Mouse (Mus musculus) ES-E14 (cell line): ENCODE measurements around the gene Mtcl1. TPM values are rescaled to one million over a fixed set of nuclear protein-coding genes. Genes with fewer than 3 reads are reported as not detected.

Experiments
- DNase-seq: peaks from one replicate; pipeline ENCODE4 v3.0.0-alpha.2; 2013; ENCODE audit warnings: low read depth, low spot score
- H3K27ac ChIP-seq: 2 replicates; pipeline ENCODE4 v1.5.1; 2012; ENCODE audit warnings: low read depth, mild to moderate bottlenecking, low read length, moderate library complexity, mixed read lengths; ENCODE audit not compliant: poor library complexity, insufficient read depth, severe bottlenecking
- H3K36me3 ChIP-seq: 2 replicates; pipeline ENCODE4 v1.6.1; 2012; ENCODE audit warnings: mild to moderate bottlenecking, low read length, moderate library complexity, mixed read lengths; ENCODE audit not compliant: control insufficient read depth, poor library complexity, insufficient read depth, severe bottlenecking
- H3K4me1 ChIP-seq, 2 experiments: fragments of 150-350 bp in 1 of 2; sonication (generic) in 1 of 2; 2 replicates each; pipeline ENCODE4 v1.6.1; 2012; ENCODE audit warnings: low read length in 2 of 2, mild to moderate bottlenecking in 1 of 2, mixed read lengths in 1 of 2; ENCODE audit not compliant: control insufficient read depth in 2 of 2, insufficient read depth in 2 of 2, poor library complexity in 1 of 2
- H3K4me3 ChIP-seq, 2 experiments: fragments of 150-350 bp in 1 of 2; sonication (generic) in 1 of 2; 2 replicates each; pipeline ENCODE4 v1.5.1; 2012; ENCODE audit warnings: low read length in 2 of 2, low read depth in 1 of 2, mild to moderate bottlenecking in 1 of 2, mixed read lengths in 1 of 2; ENCODE audit not compliant: insufficient read depth in 1 of 2, poor library complexity in 1 of 2, severe bottlenecking in 1 of 2
- H3K9ac ChIP-seq: 2 replicates; pipeline ENCODE4 v1.6.1; 2012; ENCODE audit warnings: low read depth, mild to moderate bottlenecking, low read length, mixed read lengths; ENCODE audit not compliant: poor library complexity, insufficient read depth, severe bottlenecking
- H3K9me3 ChIP-seq: fragments of 150-350 bp; sonication (generic); 2 replicates; pipeline ENCODE4 v1.6.1; 2012; ENCODE audit warnings: low read depth, mild to moderate bottlenecking, low read length; ENCODE audit not compliant: control insufficient read depth, insufficient read depth
- CHD2 ChIP-seq: IDR thresholded peaks from 2 replicates; pipeline ENCODE4 v1.6.1; 2014; ENCODE audit warnings: mild to moderate bottlenecking, low read depth, low read length, inconsistent platforms
- HCFC1 ChIP-seq: IDR thresholded peaks from 2 replicates; pipeline ENCODE4 v1.6.1; 2012; ENCODE audit warnings: low read length, inconsistent platforms, borderline replicate concordance; ENCODE audit not compliant: insufficient read depth
- MAFK ChIP-seq: IDR thresholded peaks from 2 replicates; pipeline ENCODE4 v1.6.1; 2014; ENCODE audit warnings: mild to moderate bottlenecking, low read depth, low read length, inconsistent platforms; ENCODE audit not compliant: insufficient read depth
- ZC3H11A ChIP-seq: IDR thresholded peaks from 2 replicates; pipeline ENCODE4 v1.6.1; 2012; ENCODE audit warnings: low read depth, mild to moderate bottlenecking, inconsistent platforms, low read length, borderline replicate concordance
- ZNF384 ChIP-seq: IDR thresholded peaks from 2 replicates; pipeline ENCODE4 v1.6.1; 2012; ENCODE audit warnings: low read depth, low read length, inconsistent platforms
- in situ Hi-C, 2 experiments: fragments of 600-800 bp; cut with MboI; formaldehyde crosslinking; loops; one replicate each; pipeline ENCODE4 v1.15.1; 2025; ENCODE audit warnings: low sequenced_read_pairs in 2 of 2, inconsistent platforms in 1 of 2; ENCODE audit not compliant: unreplicated experiment in 2 of 2
- total RNA-seq: library from RNA; depleted of rRNA; stranded (reverse); fragments of 300-350 nt; gene quantifications from 2 replicates; pipeline ENCODE4 v1.2.3, GENCODE M21; 2012; rRNA removed

The Mtcl1 gene
- 75.8 and 104 TPM in 2 replicates for total RNA-seq

GRCm38 (mm10) chr17:66449460-66450341 is at the start of gene Mtcl1:
TSS of gene Mtcl1 (minus strand) at chr17:66449750.
- TF ChIP-seq MAFK (no peak), ZNF384 (no peak), ZC3H11A (no peak), HCFC1 (no peak; the same call in 1 of the 2 replicates)
- Histone ChIP-seq H3K36me3 (no peaks in the 10 kb centered on the region; the same call in none of the 2 replicates), H3K4me3 (peak within 1 kb of the TSS; percentile 88 to 90), H3K4me1 (peaks cover 0 to 23% of the 10 kb centered on the region in 2 experiments; a peak in 3 of 4 replicates), H3K9ac (peak within 1 kb of the TSS; percentile 87), H3K9me3 (no peaks in the 10 kb centered on the region), H3K27ac (peak within 1 kb of the TSS; percentile 5; the same call in 1 of the 2 replicates)
- in situ Hi-C loops: loop anchor here in 1 of 2 experiments (5.0 kb wide), 1 partner anchor 38 kb away; no protein-coding TSS in a partner anchor
- DNase-seq: no peak

- Histone ChIP-seq H3K36me3 (peaks cover 26% of the 10 kb centered on the region), H3K9ac (no peak overlapping the region), H3K27ac (no peak overlapping the region), H3K9me3 (no peaks in the 10 kb centered on the region), H3K4me3 (no peak overlapping the region), H3K4me1 (peaks cover 0 to 2% of the 10 kb centered on the region in 2 experiments; a peak in 1 of 4 replicates)
- no peak for DNase-seq
- TF ChIP-seq ZNF384: no peak
- no peak for TF ChIP-seq CHD2
- no peak for TF ChIP-seq MAFK
- no peak for TF ChIP-seq HCFC1
- no peak for TF ChIP-seq ZC3H11A
- in situ Hi-C loops: loop anchor here in 1 of 2 experiments (10.0 kb wide), 1 partner anchor 344 kb away; no protein-coding TSS in a partner anchor
Measured at GRCm38 (mm10) chr17:66498598-66498997, 49.0 kb upstream of the Mtcl1 start.

- H3K9me3 ChIP-seq: no peaks in the 10 kb centered on the region
- no peak for DNase-seq
- peaks cover 0 to 2% of the 10 kb centered on the region in 2 experiments; a peak in 1 of 4 replicates for H3K4me1 ChIP-seq
- peaks cover 26% of the 10 kb centered on the region for H3K36me3 ChIP-seq
- no peak overlapping the region for H3K4me3 ChIP-seq
- TF ChIP-seq HCFC1: no peak
- TF ChIP-seq ZC3H11A: no peak
- no peak for TF ChIP-seq ZNF384
- TF ChIP-seq CHD2: no peak
- TF ChIP-seq MAFK: no peak
- no peak overlapping the region for H3K27ac ChIP-seq
- in situ Hi-C loops: loop anchor here in 1 of 2 experiments (10.0 kb wide), 1 partner anchor 342 kb away; no protein-coding TSS in a partner anchor
- no peak overlapping the region for H3K9ac ChIP-seq
Measured at GRCm38 (mm10) chr17:66496589-66496988, 47.0 kb upstream of the Mtcl1 start.

GRCm38 (mm10) chr17:66490022-66490601 is 40.6 kb upstream of the Mtcl1 start:
- no peak overlapping the region for H3K9ac ChIP-seq
- peaks cover 1 to 5% of the 10 kb centered on the region in 2 experiments; a peak in 3 of 4 replicates for H3K4me1 ChIP-seq
- no peak overlapping the region for H3K4me3 ChIP-seq
- H3K27ac ChIP-seq: no peak overlapping the region
- no peak for TF ChIP-seq ZNF384
- TF ChIP-seq MAFK: no peak
- peak; percentile 100 for TF ChIP-seq ZC3H11A
- TF ChIP-seq CHD2: no peak
- TF ChIP-seq HCFC1: no peak
- in situ Hi-C loops: loop anchor here in 1 of 2 experiments (10.0 kb wide), 1 partner anchor 335 kb away; no protein-coding TSS in a partner anchor
- H3K36me3 ChIP-seq: 0 out of 2 replicates have a peak, but pooled peaks cover 3% of the 10 kb centered on the region
- H3K9me3 ChIP-seq: no peaks in the 10 kb centered on the region
- no peak for DNase-seq
